Mouse (Mus musculus): Measurements from ENCODE around the gene Stk32b.

Stk32b gene

GRCm38 (mm10) chr5:37716505-37717372, at the start of gene Stk32b:
Stk32b (minus strand) TSS chr5:37717171.
- in situ Hi-C loops (cut with MboI), result no loop called here

DNA sequence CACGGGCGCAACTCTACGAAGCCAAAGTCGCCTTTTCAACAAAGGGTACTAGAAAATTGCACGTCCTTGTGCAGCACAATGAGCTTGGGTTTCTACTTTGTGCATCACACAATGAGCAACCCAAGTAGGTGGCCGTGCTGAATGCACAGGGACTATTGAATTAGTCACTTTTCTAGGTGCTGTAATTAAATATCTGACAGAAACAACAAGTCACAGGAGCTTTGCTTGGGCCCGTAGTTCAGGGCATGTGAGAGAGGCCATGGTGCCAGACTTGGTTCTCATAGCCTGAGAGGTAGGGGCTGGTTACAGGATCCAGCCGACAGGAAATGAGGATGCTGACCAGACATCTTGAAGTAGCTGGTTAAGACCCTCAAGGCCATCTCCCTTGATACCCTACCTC, 48.9 kb upstream of the Stk32b start:
- in situ Hi-C loops (cut with MboI), result no loop called here

DNA sequence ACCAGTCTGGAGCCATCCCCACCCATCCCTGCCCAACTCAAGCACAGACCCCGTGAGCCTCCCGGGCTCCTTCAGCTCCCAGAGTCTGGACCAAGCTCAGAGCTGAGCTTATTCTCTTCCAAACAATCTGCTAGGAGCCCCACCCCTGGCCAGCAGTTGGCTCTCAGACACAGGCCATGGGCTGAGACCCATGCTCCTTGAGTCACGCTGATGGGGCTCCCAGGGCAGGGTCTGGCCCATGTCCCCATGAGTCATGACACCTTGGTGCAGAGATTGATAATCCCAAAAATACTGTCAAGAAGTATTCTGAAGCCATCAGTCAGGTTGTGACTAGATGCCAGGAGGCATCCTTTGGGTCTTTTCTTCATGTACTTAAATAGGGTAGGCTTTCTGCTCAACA, 45.1 kb upstream of the Stk32b start:
- in situ Hi-C loops (cut with MboI), result no loop called here

- in situ Hi-C loops (cut with MboI), result no loop called here
Observed at GRCm38 (mm10) chr5:37753366-37753765, 36.4 kb upstream of the Stk32b start.

GRCm38 (mm10) chr5:37752027-37752967, 35.3 kb upstream of the Stk32b start:
- in situ Hi-C loops (cut with MboI), result no loop called here

DNA sequence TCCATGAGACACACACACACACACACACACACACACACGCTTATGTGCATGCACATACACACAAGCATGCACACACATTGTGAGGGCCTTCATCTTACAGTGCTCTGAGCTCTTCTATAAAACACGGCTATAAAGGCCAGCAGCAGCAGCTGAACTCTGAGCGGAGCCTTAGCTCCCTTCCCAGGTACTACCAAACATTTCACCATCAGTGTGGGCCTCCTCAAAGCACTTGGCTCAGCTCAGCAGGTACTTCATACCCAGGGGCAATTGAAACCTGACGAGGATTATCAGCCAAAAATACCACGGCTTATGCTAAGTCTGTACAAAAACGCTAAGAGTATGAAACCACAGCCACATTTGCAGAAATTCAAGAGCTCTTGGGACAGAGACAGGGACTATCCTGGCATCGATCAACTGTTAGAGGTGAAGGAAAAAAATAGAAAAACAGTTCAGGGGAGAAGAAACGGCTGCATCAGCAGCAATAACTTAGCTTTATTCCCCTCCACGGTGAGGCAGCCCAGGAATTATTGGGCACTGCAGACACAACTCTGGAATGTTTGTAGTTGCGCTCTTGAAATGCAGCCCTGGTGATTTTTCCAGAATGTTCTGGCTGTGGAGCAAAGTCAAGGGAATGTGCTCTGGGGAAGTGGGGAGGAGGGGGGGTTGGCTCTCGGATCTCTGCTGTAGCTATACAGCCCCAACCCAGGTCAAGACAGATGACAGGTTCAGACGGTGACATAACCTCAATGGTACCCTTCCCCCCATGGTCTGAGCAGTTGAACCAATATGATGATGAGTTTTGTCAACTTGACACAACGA, 27.1 kb upstream of the Stk32b start:
- in situ Hi-C loops (cut with MboI), result no loop called here

DNA sequence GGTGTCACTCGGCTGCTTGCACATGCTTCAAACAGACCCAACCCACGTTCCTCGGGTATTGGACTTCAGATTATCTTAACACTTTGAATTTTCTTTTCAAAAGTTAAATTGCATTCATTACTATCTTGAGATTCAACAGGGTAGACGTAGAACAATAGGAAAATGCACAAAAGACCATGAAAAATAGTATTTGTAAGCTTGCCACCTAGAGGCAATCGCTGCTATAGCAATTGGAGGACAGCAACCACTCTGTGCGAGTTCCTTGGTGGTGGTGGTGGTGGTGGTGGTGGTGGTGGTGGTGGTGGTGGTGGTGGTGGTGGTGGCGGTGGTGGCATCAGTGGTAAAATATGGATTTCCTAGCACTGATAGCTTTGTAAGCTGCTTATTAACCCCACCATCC, 19.2 kb upstream of the Stk32b start:
- in situ Hi-C loops (cut with MboI), result no loop called here

- in situ Hi-C loops (cut with MboI), result no loop called here
Observed at GRCm38 (mm10) chr5:37735224-37735623, 18.3 kb upstream of the Stk32b start, which contains the start of gene Cytl1. Cytl1 (plus strand) TSS chr5:37735519.

DNA sequence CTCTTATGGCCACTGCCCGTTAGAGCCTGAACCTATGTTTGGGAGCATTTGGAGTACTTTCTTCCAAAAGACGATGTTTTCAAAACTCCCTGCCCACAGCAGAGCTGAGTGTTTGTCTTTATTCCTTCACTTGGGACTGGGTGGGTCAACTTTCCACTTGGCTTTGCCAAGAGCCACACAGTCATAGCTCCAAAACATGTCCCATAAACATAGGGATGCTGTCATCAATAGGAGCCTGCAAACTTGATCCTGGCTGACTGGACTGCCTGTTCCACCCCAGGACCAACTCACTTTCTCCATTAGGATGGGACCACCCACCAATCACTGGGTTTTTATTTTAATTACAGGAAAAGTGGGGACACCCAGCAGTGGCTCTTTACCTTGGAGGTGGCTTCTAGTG, 13.8 kb upstream of the Stk32b start:
- in situ Hi-C loops (cut with MboI), result no loop called here

GRCm38 (mm10) chr5:37725220-37725886, 8.4 kb upstream of the Stk32b start:
- in situ Hi-C loops (cut with MboI), result no loop called here

DNA sequence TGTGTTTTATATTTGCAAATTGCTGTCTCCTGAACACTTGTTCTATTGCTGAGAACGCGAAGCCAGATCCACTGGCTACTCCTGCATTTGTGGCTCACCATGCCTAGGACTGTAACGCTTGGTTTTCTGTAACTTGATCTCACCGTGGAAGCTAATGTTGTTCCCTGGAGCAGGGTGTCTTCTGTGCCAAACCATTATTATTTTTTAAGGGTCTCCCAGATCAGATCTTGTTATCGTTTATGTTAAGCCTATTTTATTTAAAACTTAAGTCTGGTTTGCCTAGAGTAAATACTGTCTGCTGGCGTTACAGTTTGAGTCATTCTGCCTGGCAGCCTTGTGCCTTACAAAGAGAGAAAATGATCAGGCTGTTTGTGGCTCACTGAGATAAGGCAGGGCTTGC, 3.7 kb upstream of the Stk32b start:
- in situ Hi-C loops (cut with MboI), result no loop called here

GRCm38 (mm10) chr5:37717384-37717963, 503 bp upstream of the Stk32b start:
- in situ Hi-C loops (cut with MboI), result no loop called here

GRCm38 (mm10) chr5:37709257-37709904, 7.6 kb downstream of the Stk32b start:
- in situ Hi-C loops (cut with MboI), result no loop called here

- in situ Hi-C loops (cut with MboI), result no loop called here
Observed at GRCm38 (mm10) chr5:37708124-37708523, 8.8 kb downstream of the Stk32b start.

- in situ Hi-C loops (cut with MboI), result no loop called here
Observed at GRCm38 (mm10) chr5:37704962-37705361, 12.0 kb downstream of the Stk32b start.

- in situ Hi-C loops (cut with MboI), result no loop called here
Observed at GRCm38 (mm10) chr5:37699757-37700156, 17.2 kb downstream of the Stk32b start.

- in situ Hi-C loops (cut with MboI), result no loop called here
Observed at GRCm38 (mm10) chr5:37697286-37697685, 19.7 kb downstream of the Stk32b start.

GRCm38 (mm10) chr5:37695773-37696172, 21.2 kb downstream of the Stk32b start:
- in situ Hi-C loops (cut with MboI), result no loop called here

DNA sequence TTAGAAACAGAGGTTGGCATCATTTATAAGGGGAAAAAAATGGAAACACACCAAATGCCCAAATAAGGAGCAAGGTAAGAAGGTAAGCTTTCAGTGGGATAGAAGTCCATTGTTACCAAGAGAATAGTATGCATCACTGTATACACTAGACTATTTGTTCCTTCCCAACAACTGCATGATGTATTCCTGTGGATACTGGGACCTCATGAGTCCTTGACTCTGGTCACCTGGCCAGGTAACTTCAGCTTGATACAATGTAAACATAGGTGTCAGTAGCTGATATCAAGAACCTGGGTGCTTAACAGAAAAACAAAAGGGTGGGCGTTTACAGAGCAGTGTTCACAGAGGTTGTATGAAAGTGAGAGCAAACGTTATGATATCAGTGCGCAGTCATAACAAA, 24.2 kb downstream of the Stk32b start:
- in situ Hi-C loops (cut with MboI), result no loop called here

DNA sequence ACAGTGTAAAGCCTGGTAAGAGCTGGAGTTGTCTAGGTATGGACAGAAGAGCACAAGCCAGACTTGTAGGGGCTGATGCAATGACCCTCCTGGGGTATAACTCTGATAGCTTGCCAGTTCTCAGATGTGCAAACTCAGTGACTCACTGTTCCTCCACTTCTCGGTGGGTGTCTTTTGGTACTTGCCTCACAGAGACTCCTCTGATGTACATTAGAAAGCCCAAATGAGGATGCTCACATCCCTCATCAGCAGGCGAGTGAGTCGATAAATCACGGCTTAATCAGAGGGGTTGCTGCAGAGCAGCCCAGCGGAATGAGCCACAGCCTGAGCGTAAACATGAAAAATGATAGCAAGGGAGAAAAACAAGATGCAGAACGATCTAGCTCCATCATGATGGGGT, 46.2 kb downstream of the Stk32b start:
- in situ Hi-C loops (cut with MboI), result no loop called here

Measured in mature B cell (primary cell).